Mouse (Mus musculus): ENCODE results near the gene 1810062G17Rik. TPM values are rescaled to one million over a fixed set of nuclear protein-coding genes. Genes with fewer than 3 reads are reported as not detected.

Gene 1810062G17Rik
- polyA plus RNA-seq, 1 experiment from 2014 or later: 0.92 TPM

Small RNA genes within 50 kb of the gene (microRNA-seq; reads per million reads assigned to microRNA genes)
- 1.1 reads per million for gene Mir7009

Other genes starting within 250 kb of the 1810062G17Rik start
- gene Anxa5, start within 50 bp of the 1810062G17Rik start, polyA plus RNA-seq (2015; fragmentation: Nextera tagmentation; extraction: Ambion mirVana): 359 and 472 TPM in 2 replicates
- gene Gm11549, start 45.9 kb downstream of the 1810062G17Rik start, polyA plus RNA-seq (2015; fragmentation: Nextera tagmentation; extraction: Ambion mirVana): 0.46 and 0.60 TPM in 2 replicates
- 40.5 and 52.4 TPM in 2 replicates for gene Exosc9, start 76.7 kb downstream of the 1810062G17Rik start, polyA plus RNA-seq (2015; fragmentation: Nextera tagmentation; extraction: Ambion mirVana)
- gene Ccna2, start 96.2 kb downstream of the 1810062G17Rik start, polyA plus RNA-seq (2015; fragmentation: Nextera tagmentation; extraction: Ambion mirVana): 160 and 174 TPM in 2 replicates
- gene Bbs7, start 137.5 kb downstream of the 1810062G17Rik start, polyA plus RNA-seq (2015; fragmentation: Nextera tagmentation; extraction: Ambion mirVana): 9.4 and 9.7 TPM in 2 replicates
- 3.4 and 5.4 TPM in 2 replicates for gene Trpc3, start 214.2 kb downstream of the 1810062G17Rik start, polyA plus RNA-seq (2015; fragmentation: Nextera tagmentation; extraction: Ambion mirVana)